Mouse (Mus musculus): ENCODE measurements around the gene Myl6.

DNA sequence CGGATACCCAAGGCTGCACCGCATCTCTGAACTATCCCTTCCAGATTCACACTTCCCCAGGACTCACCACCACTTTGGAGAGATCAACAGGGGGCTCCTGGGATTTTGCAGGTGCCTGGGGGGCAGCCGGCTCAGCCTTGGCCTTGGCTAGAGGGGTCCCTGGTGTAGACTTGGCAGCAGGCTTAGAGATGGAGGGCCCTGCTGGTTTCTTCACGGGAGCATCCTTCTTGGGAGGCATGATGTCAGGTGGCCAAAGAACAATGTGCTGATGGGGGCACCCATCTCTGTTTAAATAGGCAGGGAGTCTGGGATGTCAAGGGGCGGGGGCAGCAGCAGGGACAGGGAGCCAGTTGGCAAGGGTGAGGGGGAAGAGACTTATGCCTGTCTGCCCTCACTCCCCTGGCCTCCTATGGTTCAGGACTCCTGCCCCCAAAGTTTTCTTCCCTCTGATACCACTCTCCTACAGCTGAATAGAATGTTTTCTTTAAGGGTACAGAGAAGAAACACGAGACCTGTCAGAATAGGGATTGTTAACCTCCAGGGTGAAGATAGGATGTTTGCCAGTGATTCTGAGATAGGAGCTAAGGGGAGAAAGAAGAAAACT is 3.3 kb upstream of the Myl6 start:
- TF ChIP-seq POLR2A (IDR thresholded peaks at IDR 0.05; ENCODE audit: low read depth, low read length) (no peak), CTCF (IDR thresholded peaks at IDR 0.05; ENCODE audit: extremely low read depth, insufficient read depth, insufficient read length, insufficient replicate concordance) (no peak)
